Mouse (Mus musculus): Measurements from ENCODE around the gene 2310011J03Rik.

2310011J03Rik gene

DNA sequence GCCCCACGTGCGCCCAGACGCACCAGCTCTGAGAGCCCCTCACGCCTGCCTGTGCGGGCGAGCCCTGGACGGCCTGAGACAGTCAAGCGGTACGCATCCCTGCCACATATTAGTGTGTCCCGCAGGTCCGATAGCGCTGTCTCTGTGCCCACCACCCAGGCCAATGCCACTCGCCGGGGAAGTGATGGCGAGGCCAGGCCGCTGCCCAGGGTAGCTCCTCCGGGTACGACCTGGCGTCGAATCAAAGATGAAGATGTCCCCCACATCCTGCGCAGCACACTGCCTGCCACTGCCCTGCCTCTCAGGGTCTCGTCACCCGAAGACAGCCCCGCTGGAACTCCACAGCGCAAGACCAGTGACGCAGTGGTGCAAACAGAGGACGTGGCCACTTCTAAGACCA is 5.0 kb downstream of the 2310011J03Rik start:
- no peak for DNase-seq (ENCODE audit: low spot score)

- DNase-seq (ENCODE audit: low spot score), result no peak
Observed at GRCm38 (mm10) chr10:80314494-80315001, 5.8 kb downstream of the 2310011J03Rik start.

DNA sequence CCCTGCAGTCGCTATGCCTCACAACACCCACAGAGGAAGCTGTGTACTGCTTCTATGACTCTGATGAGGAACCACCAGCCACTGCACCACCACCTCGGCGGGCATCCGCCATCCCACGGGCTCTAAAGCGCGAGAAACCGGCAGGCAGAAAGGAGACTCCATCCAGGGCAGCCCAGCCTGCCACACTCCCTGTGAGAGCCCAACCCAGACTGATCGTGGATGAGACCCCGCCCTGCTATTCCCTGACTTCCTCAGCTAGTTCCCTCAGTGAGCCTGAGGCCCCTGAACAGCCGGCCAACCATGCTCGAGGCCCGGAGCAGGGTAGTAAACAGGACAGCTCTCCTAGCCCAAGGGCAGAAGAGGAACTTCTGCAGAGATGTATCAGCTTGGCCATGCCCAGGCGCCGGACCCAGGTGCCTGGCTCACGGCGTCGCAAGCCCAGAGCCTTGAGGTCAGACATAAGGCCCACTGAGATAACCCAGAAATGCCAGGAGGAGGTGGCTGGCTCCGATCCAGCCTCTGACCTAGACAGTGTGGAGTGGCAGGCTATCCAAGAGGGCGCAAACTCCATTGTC is 6.6 kb downstream of the 2310011J03Rik start:
- no peak for DNase-seq (ENCODE audit: low spot score)

DNA sequence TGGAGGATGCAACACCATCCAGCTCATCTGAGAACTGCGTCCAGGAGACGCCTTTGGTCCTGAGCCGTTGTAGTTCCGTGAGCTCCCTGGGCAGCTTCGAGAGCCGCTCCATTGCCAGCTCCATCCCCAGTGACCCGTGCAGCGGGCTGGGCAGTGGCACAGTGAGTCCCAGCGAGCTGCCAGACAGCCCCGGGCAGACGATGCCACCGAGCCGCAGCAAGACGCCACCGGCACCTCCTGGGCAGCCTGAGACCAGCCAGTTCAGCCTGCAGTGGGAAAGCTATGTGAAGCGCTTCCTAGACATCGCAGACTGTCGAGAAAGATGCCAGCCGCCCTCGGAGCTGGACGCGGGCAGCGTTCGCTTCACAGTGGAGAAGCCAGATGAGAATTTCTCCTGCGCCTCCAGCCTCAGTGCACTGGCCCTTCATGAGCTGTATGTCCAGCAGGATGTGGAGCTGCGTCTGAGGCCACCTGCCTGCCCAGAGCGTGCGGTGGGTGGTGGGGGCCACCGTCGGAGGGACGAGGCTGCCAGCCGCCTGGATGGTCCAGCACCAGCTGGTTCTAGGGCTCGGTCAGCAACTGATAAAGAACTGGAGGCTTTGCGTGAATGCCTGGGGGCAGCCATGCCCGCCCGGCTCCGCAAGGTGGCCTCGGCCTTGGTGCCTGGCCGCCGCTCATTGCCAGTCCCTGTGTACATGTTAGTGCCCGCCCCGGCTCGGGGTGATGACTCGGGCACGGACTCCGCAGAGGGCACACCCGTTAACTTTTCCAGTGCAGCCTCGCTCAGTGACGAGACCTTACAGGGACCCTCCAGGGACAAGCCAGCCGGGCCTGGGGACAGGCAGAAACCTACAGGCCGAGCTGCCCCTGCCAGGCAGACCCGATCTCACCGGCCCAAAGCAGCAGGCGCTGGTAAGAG is 7.5 kb downstream of the 2310011J03Rik start:
- no peak for DNase-seq (ENCODE audit: low spot score)

- DNase-seq (ENCODE audit: low spot score), result no peak
Observed at GRCm38 (mm10) chr10:80311560-80311959, 8.8 kb downstream of the 2310011J03Rik start.

- no peak for DNase-seq (ENCODE audit: low spot score)
Observed at GRCm38 (mm10) chr10:80304862-80305261, 15.5 kb downstream of the 2310011J03Rik start.

GRCm38 (mm10) chr10:80304458-80304857 is 15.9 kb downstream of the 2310011J03Rik start:
- DNase-seq (ENCODE audit: low spot score), result no peak

- DNase-seq (ENCODE audit: low spot score), result peak; percentile 57
Observed at GRCm38 (mm10) chr10:80302471-80302881, 17.9 kb downstream of the 2310011J03Rik start.

- DNase-seq (ENCODE audit: low spot score), result no peak
Observed at GRCm38 (mm10) chr10:80302082-80302355, 18.3 kb downstream of the 2310011J03Rik start.

DNA sequence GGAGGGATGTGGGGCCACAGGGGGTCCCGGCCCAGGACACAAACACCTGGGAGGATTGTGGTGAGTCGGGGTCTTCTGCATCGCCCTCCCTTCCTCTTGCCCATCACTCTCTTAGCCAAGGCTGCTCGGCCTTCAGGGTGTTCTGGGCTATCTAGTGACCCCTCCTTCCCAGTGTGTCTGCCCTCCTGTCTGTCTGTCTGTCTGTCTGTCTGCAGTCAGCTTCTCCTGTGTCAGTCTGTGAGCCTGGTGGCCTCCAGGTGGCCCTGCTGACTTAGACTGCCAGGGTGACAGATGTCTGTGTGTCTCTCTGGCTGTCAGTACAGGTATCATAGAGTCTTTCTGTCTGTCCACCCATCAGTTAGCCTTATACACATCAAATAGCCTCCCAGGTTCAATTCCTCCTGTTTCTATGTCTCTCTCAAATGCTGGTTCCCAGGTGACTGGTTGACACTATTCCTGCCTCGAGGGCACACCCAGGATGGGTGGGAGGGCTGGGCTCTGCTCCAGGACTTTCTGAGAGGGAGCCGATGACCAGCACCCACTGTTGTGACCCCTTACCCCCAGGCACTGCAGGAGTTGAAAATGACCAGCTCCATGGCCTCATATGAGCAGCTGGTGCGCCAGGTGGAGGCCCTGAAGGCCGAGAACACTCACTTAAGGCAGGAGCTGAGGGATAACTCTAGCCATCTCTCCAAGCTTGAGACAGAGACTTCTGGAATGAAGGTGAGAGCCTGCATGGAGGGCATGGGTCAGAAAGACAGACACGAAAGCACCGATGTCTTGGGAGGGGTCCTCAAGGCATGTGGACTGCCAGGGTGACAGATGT is 18.9 kb downstream of the 2310011J03Rik start:
- no peak for DNase-seq (ENCODE audit: low spot score)

GRCm38 (mm10) chr10:80300672-80301181 is 19.6 kb downstream of the 2310011J03Rik start:
- no peak for DNase-seq (ENCODE audit: low spot score)

GRCm38 (mm10) chr10:80299824-80300223 is 20.5 kb downstream of the 2310011J03Rik start:
- DNase-seq (ENCODE audit: low spot score), result no peak

GRCm38 (mm10) chr10:80299301-80299700 is 21.0 kb downstream of the 2310011J03Rik start:
- no peak for DNase-seq (ENCODE audit: low spot score)

DNA sequence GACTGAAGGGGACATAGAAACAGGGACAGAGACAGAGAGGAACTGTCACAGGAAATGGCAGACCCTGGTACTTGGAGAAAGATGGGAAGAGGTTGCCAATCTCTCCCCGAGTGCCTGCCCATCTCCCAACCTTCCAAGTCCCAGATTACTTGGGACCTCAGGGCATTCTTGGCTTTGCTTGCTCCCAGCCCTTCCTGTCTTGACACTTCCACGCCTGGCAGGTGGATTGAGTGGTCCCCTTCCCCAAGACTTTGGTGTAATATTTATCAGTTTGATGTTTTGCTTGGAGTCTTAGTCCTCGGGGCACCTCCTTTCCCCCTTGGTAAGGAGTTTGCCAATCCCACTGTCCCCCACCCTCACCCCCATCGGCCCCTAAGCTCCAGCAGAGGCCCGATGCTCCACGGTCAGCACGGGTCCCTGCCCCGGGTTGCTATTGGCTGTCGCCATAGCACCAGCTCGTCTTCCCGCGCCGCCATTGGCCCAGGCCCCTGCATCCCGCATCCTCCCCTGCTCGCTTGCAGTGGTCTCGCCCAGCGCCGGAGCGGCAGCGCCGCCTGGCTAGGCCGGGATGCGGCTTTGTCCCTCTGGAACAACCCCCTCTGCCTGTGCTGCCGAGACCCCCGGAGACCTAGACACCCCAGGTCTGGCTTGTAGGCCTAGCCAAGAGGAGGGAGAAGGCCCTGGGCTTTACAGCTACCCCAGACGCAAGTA is 21.6 kb downstream of the 2310011J03Rik start:
- no peak for DNase-seq (ENCODE audit: low spot score)

DNA sequence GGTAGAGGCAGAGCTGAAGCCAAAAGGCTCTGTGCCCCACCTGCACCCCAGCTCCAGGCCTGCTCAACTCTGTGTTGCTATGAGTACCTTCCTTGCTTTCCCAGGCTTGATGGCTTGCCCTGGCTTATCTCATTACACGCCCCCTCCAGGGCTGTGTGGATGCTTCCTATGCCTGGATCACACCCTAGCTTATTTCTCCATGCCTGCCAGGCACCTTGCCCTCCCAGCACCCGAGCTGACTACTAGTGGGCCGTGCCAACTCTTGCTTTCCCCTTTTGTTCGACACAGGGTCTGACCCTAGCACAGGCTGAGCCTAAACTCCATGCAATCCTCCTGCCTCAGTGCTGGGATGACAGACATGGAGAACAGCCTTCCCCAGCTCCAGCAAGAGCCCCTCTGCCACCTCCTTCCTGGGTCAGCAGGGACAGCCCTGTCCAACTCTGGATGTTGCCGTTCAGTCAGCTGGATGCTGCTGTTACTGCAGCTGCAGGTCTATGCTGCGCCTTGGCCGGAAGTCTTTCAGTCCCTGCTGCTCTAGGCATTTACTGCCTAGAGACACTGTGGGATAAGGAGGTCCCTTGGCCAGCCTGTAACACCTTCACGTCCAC is 22.7 kb downstream of the 2310011J03Rik start:
- DNase-seq (ENCODE audit: low spot score), result no peak

DNA sequence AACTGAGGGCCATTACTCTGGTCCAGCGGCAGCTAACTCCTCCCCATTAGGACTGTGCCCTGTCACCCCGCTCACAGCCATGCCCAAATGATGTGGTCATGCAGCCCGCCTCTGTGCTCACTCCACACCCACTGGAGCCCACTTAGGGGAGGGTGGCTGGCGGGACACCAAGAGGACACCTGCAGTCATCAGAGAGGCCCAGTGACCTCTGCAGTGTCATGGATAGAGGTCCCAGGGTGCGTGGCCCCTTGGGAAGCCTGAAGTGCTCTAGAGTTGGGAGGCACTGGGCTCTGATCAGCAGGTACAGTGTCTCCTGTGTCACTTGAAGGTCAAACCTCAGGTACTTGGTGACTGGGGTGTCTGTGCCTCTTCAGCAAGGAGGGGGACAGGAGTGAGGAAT is 23.5 kb downstream of the 2310011J03Rik start:
- no peak for DNase-seq (ENCODE audit: low spot score)

GRCm38 (mm10) chr10:80295618-80296425 is 24.5 kb downstream of the 2310011J03Rik start, which contains the start of gene Apc2:
Gene Apc2 (plus strand): TSS chr10:80295977.
- peak; percentile 50 for DNase-seq (ENCODE audit: low spot score)

DNA sequence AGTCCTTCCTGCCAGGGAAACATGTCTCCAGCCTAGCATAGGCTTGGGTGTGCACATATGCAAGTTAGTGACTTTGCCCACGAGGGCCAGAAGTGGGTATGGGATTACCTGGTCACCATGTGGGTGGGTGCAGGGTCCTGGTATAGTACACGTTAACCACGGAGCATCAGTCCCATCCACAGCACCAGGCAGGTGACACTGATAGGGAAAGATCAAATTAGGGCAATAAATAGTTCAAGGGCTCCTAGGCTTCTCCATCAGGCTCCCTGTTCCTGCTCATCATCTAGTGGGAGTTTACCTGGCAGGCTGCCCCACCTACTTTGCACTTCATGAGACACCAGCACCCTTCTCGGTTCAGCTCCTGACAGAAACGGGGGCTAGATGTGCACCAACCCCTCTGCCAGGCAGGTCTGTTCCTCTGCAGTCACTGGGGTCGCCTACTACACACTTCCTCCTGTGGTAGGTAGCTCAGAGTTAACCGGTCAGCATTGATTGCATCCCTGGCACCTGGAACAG is 25.5 kb downstream of the 2310011J03Rik start:
- DNase-seq (ENCODE audit: low spot score), result no peak

DNA sequence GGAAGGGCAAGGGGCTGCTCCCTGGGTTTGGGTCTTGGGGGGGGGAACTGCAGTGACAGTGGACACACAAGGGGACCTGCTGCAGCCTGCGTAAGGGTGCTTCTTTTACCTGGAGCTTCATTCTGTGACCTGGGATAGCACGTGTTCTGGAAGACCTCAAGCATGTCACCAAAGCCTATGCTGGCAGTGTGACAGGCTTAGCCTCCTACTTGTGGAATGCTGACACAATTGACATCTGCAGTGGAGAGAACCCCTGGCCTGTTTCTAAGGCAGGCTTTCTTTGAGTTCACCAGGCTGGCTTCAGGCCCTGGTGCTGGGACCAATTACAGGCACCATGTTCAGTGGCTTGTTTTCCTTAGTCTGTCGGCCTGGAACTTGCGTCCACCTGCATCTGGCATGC is 26.0 kb downstream of the 2310011J03Rik start:
- no peak for DNase-seq (ENCODE audit: low spot score)

- no peak for DNase-seq (ENCODE audit: low spot score)
Observed at GRCm38 (mm10) chr10:80293325-80293724, 27.0 kb downstream of the 2310011J03Rik start.
